Mouse (Mus musculus): ENCODE measurements around the gene Zc3h7a. TPM values are rescaled to one million over a fixed set of nuclear protein-coding genes. Genes with fewer than 3 reads are reported as not detected.
"Not testable (repeated sequence)": the region's sequence is repeated elsewhere in the genome, so short reads cannot be mapped to it uniquely, and the experiment has no call there.

Gene Zc3h7a
- polyA plus RNA-seq, 1 experiment: 116 TPM

GRCm38 (mm10) chr16:11164695-11165255, 11.4 kb downstream of the Zc3h7a start:
- H3K9me3 ChIP-seq (replicated peaks; ENCODE audit: control insufficient read depth, insufficient read depth, low read length, poor library complexity, severe bottlenecking): no peaks in the 10 kb centered on the region
- H3K9ac ChIP-seq (ENCODE audit: low read depth, poor library complexity, severe bottlenecking): no peak overlapping the region
- H3K4me3 ChIP-seq (ENCODE audit: low read depth, low read length): no peak overlapping the region
- no peaks in the 10 kb centered on the region for H3K36me3 ChIP-seq (ENCODE audit: control insufficient read depth, insufficient read depth, low read length, poor library complexity, severe bottlenecking)
- H3K27me3 ChIP-seq (ENCODE audit: control insufficient read depth, insufficient read depth, low read length, poor library complexity, severe bottlenecking): no peaks in the 10 kb centered on the region
- H3K27ac ChIP-seq (ENCODE audit: insufficient read depth, low read length): no peak overlapping the region
- H3K4me1 ChIP-seq (ENCODE audit: control insufficient read depth, insufficient read depth, low read length): no peaks in the 10 kb centered on the region
- no peak for TF ChIP-seq POLR2A (IDR thresholded peaks at IDR 0.05; ENCODE audit: insufficient read depth, low read length)
- no peak for TF ChIP-seq CTCF (IDR thresholded peaks at IDR 0.05; ENCODE audit: low read depth, low read length)
- TF ChIP-seq EP300 (IDR thresholded peaks at IDR 0.05; ENCODE audit: insufficient read depth, low read depth, low read length): no peak

DNA sequence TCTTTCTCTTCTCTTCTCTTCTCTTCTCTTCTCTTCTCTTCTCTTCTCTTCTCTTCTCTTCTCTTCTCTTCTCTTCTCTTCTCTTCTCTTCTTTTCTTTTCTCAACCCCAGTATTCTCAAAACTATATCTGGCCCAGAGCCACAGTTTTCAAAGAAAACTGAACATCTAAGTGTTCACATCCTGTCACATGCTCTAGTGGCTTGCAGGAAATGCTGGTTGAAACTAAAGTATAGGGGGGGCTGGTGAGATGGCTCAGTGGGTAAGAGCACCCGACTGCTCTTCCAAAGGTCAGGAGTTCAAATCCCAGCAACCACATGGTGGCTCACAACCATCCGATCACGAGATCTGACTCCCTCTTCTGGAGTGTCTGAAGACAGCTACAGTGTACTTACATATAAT, 18.5 kb downstream of the Zc3h7a start:
- H3K9me3 ChIP-seq (replicated peaks; ENCODE audit: control insufficient read depth, insufficient read depth, low read length, poor library complexity, severe bottlenecking); H3K27ac ChIP-seq (ENCODE audit: insufficient read depth, low read length); H3K4me3 ChIP-seq (ENCODE audit: low read depth, low read length); H3K4me1 ChIP-seq (ENCODE audit: control insufficient read depth, insufficient read depth, low read length); H3K27me3 ChIP-seq (ENCODE audit: control insufficient read depth, insufficient read depth, low read length, poor library complexity, severe bottlenecking); H3K9ac ChIP-seq (ENCODE audit: low read depth, poor library complexity, severe bottlenecking): not testable (repeated sequence)
- peaks cover 11% of the 10 kb centered on the region for H3K36me3 ChIP-seq (ENCODE audit: control insufficient read depth, insufficient read depth, low read length, poor library complexity, severe bottlenecking)

GRCm38 (mm10) chr16:11154500-11154899, 21.7 kb downstream of the Zc3h7a start:
- no peaks in the 10 kb centered on the region for H3K27me3 ChIP-seq (ENCODE audit: control insufficient read depth, insufficient read depth, low read length, poor library complexity, severe bottlenecking)
- TF ChIP-seq EP300 (IDR thresholded peaks at IDR 0.05; ENCODE audit: insufficient read depth, low read depth, low read length) (no peak), CTCF (IDR thresholded peaks at IDR 0.05; ENCODE audit: low read depth, low read length) (peak; percentile 8)
- no peak overlapping the region for H3K27ac ChIP-seq (ENCODE audit: insufficient read depth, low read length)
- H3K9ac ChIP-seq (ENCODE audit: low read depth, poor library complexity, severe bottlenecking): no peak overlapping the region
- H3K4me3 ChIP-seq (ENCODE audit: low read depth, low read length): no peak overlapping the region
- no peaks in the 10 kb centered on the region for H3K9me3 ChIP-seq (replicated peaks; ENCODE audit: control insufficient read depth, insufficient read depth, low read length, poor library complexity, severe bottlenecking)
- H3K36me3 ChIP-seq (ENCODE audit: control insufficient read depth, insufficient read depth, low read length, poor library complexity, severe bottlenecking): peaks cover 23% of the 10 kb centered on the region
- no peaks in the 10 kb centered on the region for H3K4me1 ChIP-seq (ENCODE audit: control insufficient read depth, insufficient read depth, low read length)

DNA sequence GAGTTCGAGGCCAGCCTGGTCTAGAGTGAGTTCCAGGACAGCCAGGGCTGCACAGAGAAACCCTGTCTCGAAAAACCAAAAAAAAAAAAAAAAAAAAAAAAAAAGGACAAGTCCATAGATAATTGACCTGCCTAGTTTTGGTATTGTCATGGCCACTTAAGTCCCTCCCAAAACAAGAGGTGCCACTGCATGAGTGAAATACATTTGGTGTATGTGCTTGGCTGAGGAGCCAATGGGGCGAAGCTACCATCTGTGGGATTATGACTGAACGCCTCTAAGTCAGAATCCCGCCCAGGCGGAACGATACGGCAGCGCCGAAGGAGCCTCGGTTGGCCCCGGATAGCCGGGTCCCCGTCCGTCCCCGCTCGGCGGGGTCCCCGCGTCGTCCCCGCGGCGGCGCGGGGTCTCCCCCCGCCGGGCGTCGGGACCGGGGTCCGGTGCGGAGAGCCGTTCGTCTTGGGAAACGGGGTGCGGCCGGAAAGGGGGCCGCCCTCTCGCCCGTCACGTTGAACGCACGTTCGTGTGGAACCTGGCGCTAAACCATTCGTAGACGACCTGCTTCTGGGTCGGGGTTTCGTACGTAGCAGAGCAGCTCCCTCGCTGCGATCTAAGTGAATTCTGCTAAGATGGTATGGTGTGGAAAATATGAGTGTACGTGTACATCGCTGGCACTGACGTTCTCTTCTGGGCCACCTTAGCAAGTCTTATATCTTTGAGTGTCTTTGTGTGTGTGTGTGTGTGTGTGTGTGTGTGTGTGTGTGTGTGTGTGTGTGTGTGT, 32.3 kb downstream of the Zc3h7a start:
- H3K9me3 ChIP-seq (replicated peaks; ENCODE audit: control insufficient read depth, insufficient read depth, low read length, poor library complexity, severe bottlenecking); H3K36me3 ChIP-seq (ENCODE audit: control insufficient read depth, insufficient read depth, low read length, poor library complexity, severe bottlenecking); H3K4me1 ChIP-seq (ENCODE audit: control insufficient read depth, insufficient read depth, low read length); H3K27ac ChIP-seq (ENCODE audit: insufficient read depth, low read length); H3K9ac ChIP-seq (ENCODE audit: low read depth, poor library complexity, severe bottlenecking); H3K27me3 ChIP-seq (ENCODE audit: control insufficient read depth, insufficient read depth, low read length, poor library complexity, severe bottlenecking): not testable (repeated sequence)
- peak overlapping the region; percentile 10 for H3K4me3 ChIP-seq (ENCODE audit: low read depth, low read length)

- Histone ChIP-seq H3K36me3 (ENCODE audit: control insufficient read depth, insufficient read depth, low read length, poor library complexity, severe bottlenecking) (no peaks in the 10 kb centered on the region), H3K27ac (ENCODE audit: insufficient read depth, low read length) (peak within 1 kb of the TSS; percentile 36; the same call in 1 of the 2 replicates), H3K4me1 (ENCODE audit: control insufficient read depth, insufficient read depth, low read length) (no peaks in the 10 kb centered on the region), H3K9ac (ENCODE audit: low read depth, poor library complexity, severe bottlenecking) (peak within 1 kb of the TSS; percentile 91), H3K9me3 (replicated peaks; ENCODE audit: control insufficient read depth, insufficient read depth, low read length, poor library complexity, severe bottlenecking) (no peaks in the 10 kb centered on the region), H3K4me3 (ENCODE audit: low read depth, low read length) (peak within 1 kb of the TSS; percentile 81), H3K27me3 (ENCODE audit: control insufficient read depth, insufficient read depth, low read length, poor library complexity, severe bottlenecking) (no peaks in the 10 kb centered on the region)
- TF ChIP-seq EP300 (IDR thresholded peaks at IDR 0.05; ENCODE audit: insufficient read depth, low read depth, low read length) (0 out of 2 replicates have a peak, but pooled peaks have one; percentile 15), CTCF (IDR thresholded peaks at IDR 0.05; ENCODE audit: low read depth, low read length) (no peak), POLR2A (IDR thresholded peaks at IDR 0.05; ENCODE audit: insufficient read depth, low read length) (peak; percentile 66)
These were observed 41.5 kb downstream of the Zc3h7a start, which contains the start of gene Txndc11 for GRCm38 (mm10) chr16:11134348-11135344. Txndc11 (minus strand) TSS chr16:11134650.
